Mouse (Mus musculus) E14TG2a.4 (cell line): ENCODE data around the gene Cacng3.

ENCODE experiments used
- CTCF ChIP-seq: conservative IDR thresholded peaks from 2 replicates; pipeline ENCODE4 v1.5.1; 2014; ENCODE audit warnings: low read length
- POU5F1 ChIP-seq: IDR thresholded peaks from 2 replicates; pipeline ENCODE4 v1.6.1; 2014; ENCODE audit warnings: low read length, borderline replicate concordance

- TF ChIP-seq CTCF (no peak), POU5F1 (no peak)
Observed at GRCm38 (mm10) chr7:122631151-122631550, 39.1 kb upstream of the Cacng3 start.
